Comparison of ENCODE assay signal across 17 mouse cellular contexts in genomic region chr7:112775816-112776215, GRCm38 (mm10).
A peak's percentile ranks its signal among the peaks of the same experiment; 100 is the strongest.
DNase-seq lines count a peak whose midpoint lies in the region; ATAC-seq and TF ChIP-seq lines count a peak whose summit lies in the region.
"Had no signal": no experiment of that assay in that cellular context is flagged by ENCODE, and none has a peak within 500 bp of the region (broad histone marks: within the 10 kb centered on the region; RNA-seq: fewer than 3 reads in every experiment).

No protein-coding gene starts in this region.

- peaks cover 6% of the 10 kb centered on the region; the same call in 1 of the 2 replicates for H3K79me2 ChIP-seq in heart, adult 2 months (replicated peaks; ENCODE audit: control insufficient read depth, insufficient read depth, low read length)
- H3K79me2 ChIP-seq in myocyte (ENCODE audit: control insufficient read depth, insufficient read depth), result peaks cover 96% of the 10 kb centered on the region

- no peak for TF ChIP-seq POLR2A in heart, adult 2 months (IDR thresholded peaks at IDR 0.05; ENCODE audit: insufficient read depth, low read depth, low read length)
- no peak for TF ChIP-seq POLR2A in myocyte (IDR thresholded peaks at IDR 0.05; ENCODE audit: insufficient read length, low read depth)

- H3K27ac ChIP-seq in heart, embryonic 10.5 days, result peak overlapping the region; percentile 77
- H3K27ac ChIP-seq in heart, adult 2 months, result no peak overlapping the region
- peak overlapping the region; percentile 58; the same call in 1 of the 2 replicates for H3K27ac ChIP-seq in midbrain, embryonic 10.5 days (replicated peaks)
- no peak overlapping the region for H3K27ac ChIP-seq in midbrain, postnatal 0 days (ENCODE audit: low read depth, low read length)
- H3K27ac ChIP-seq in hindbrain, embryonic 11.5 days (ENCODE audit: low read depth, low read length), result peak overlapping the region; percentile 42; the same call in 1 of the 2 replicates
- H3K27ac ChIP-seq: forebrain, embryonic 15.5 days; macrophage had no signal

- no peak for DNase-seq in heart, embryonic 10.5 days (ENCODE audit: low spot score)
- no peak for DNase-seq in heart, adult 2 months
- no peak for DNase-seq in midbrain, embryonic 10.5 days (ENCODE audit: low spot score)
- no peak for DNase-seq in midbrain, postnatal 0 days (ENCODE audit: low spot score)
- DNase-seq in hindbrain, embryonic 11.5 days (ENCODE audit: low spot score), result no peak
- DNase-seq in thymus, adult 18-20 months, result no peak
- DNase-seq: adrenal gland, postnatal 14 days; cerebellum, adult 9-10 months; embryo, embryonic 11 days; kidney, postnatal 14 days; layer of hippocampus, postnatal 36 days; lung, adult 18-20 months had no signal

- H3K36me3 ChIP-seq in heart, embryonic 10.5 days, result no peaks in the 10 kb centered on the region
- H3K36me3 ChIP-seq in heart, adult 2 months (ENCODE audit: control insufficient read depth, insufficient read depth, low read length), result peaks cover 2% of the 10 kb centered on the region; the same call in 1 of the 2 replicates
- no peaks in the 10 kb centered on the region for H3K36me3 ChIP-seq in midbrain, embryonic 10.5 days
- H3K36me3 ChIP-seq in midbrain, postnatal 0 days (ENCODE audit: insufficient read depth, low read length), result no peaks in the 10 kb centered on the region
- no peaks in the 10 kb centered on the region for H3K36me3 ChIP-seq in hindbrain, embryonic 11.5 days (ENCODE audit: control insufficient read depth, insufficient read depth, low read length)
- H3K36me3 ChIP-seq in myocyte (ENCODE audit: control insufficient read depth, insufficient read depth), result no peaks in the 10 kb centered on the region
- H3K36me3 ChIP-seq: forebrain, embryonic 15.5 days; hindbrain, embryonic 15.5 days had no signal

- peaks cover 96% of the 10 kb centered on the region for H3K4me1 ChIP-seq in heart, embryonic 10.5 days
- H3K4me1 ChIP-seq in heart, adult 2 months (ENCODE audit: control insufficient read depth, insufficient read depth, low read length), result peaks cover 13% of the 10 kb centered on the region
- peaks cover 59% of the 10 kb centered on the region for H3K4me1 ChIP-seq in midbrain, embryonic 10.5 days
- H3K4me1 ChIP-seq in midbrain, postnatal 0 days (ENCODE audit: insufficient read depth, low read length), result peaks cover 5% of the 10 kb centered on the region; the same call in 1 of the 2 replicates
- peaks cover 13% of the 10 kb centered on the region; the same call in 1 of the 2 replicates for H3K4me1 ChIP-seq in hindbrain, embryonic 11.5 days (replicated peaks; ENCODE audit: control insufficient read depth, insufficient read depth, low read length)

- H3K9ac ChIP-seq in heart, adult 2 months (ENCODE audit: low read depth, low read length), result no peak overlapping the region; the same call in 1 of the 2 replicates
- H3K9ac ChIP-seq in midbrain, postnatal 0 days (replicated peaks; ENCODE audit: low read length, poor library complexity, severe bottlenecking), result no peak overlapping the region
- no peak overlapping the region for H3K9ac ChIP-seq in hindbrain, embryonic 11.5 days (ENCODE audit: low read depth, low read length)
- H3K9ac ChIP-seq: forebrain, embryonic 15.5 days; hindbrain, embryonic 15.5 days had no signal

- H3K4me2 ChIP-seq in midbrain, postnatal 0 days (ENCODE audit: low read depth, low read length, poor library complexity, severe bottlenecking), result no peak overlapping the region
- H3K4me2 ChIP-seq in hindbrain, embryonic 11.5 days (replicated peaks; ENCODE audit: low read depth, low read length), result no peak overlapping the region
- H3K4me2 ChIP-seq in myocyte (ENCODE audit: low read depth), result no peak overlapping the region
- H3K4me2 ChIP-seq: forebrain, embryonic 15.5 days; hindbrain, embryonic 15.5 days had no signal

- no peak for ATAC-seq in midbrain, postnatal 0 days (ENCODE audit: low FRiP score)
- no peak for ATAC-seq in hindbrain, embryonic 11.5 days (ENCODE audit: low FRiP score)
- ATAC-seq: forebrain, embryonic 15.5 days; midbrain, embryonic 16.5 days had no signal

- H3K4me3 ChIP-seq in heart, embryonic 10.5 days, result no peak overlapping the region
- H3K4me3 ChIP-seq in heart, adult 2 months, result no peak overlapping the region
- no peak overlapping the region for H3K4me3 ChIP-seq in midbrain, embryonic 10.5 days
- H3K4me3 ChIP-seq in midbrain, postnatal 0 days (ENCODE audit: low read depth, low read length), result no peak overlapping the region
- no peak overlapping the region for H3K4me3 ChIP-seq in hindbrain, embryonic 11.5 days (ENCODE audit: low read depth, low read length)
- H3K4me3 ChIP-seq in myocyte, result no peak overlapping the region
- H3K4me3 ChIP-seq: forebrain, embryonic 15.5 days; hindbrain, embryonic 15.5 days had no signal

- WGBS in heart, embryonic 10.5 days, result 39% methylated on average over 5 of the region's 5 CpGs
- WGBS in heart, adult 2 months, result 74% methylated on average over 5 of the region's 5 CpGs
- WGBS in midbrain, embryonic 10.5 days, result 68% methylated on average over 5 of the region's 5 CpGs
- 61% methylated on average over 5 of the region's 5 CpGs for WGBS in midbrain, postnatal 0 days
- WGBS in hindbrain, embryonic 11.5 days, result 66% methylated on average over 5 of the region's 5 CpGs

- H3K9me3 ChIP-seq in heart, embryonic 10.5 days, result no peaks in the 10 kb centered on the region
- no peaks in the 10 kb centered on the region for H3K9me3 ChIP-seq in midbrain, embryonic 10.5 days (replicated peaks)
- H3K9me3 ChIP-seq in midbrain, postnatal 0 days (ENCODE audit: low read length), result no peaks in the 10 kb centered on the region
- H3K9me3 ChIP-seq in hindbrain, embryonic 11.5 days (ENCODE audit: control insufficient read depth, low read length), result no peaks in the 10 kb centered on the region
- H3K9me3 ChIP-seq: forebrain, embryonic 15.5 days; hindbrain, embryonic 15.5 days had no signal

- TF ChIP-seq CTCF in heart, adult 2 months (IDR thresholded peaks at IDR 0.05), result no peak
- no peak for TF ChIP-seq CTCF in midbrain, postnatal 0 days (IDR thresholded peaks at IDR 0.05)

- H3ac ChIP-seq in myocyte (ENCODE audit: control insufficient read depth, insufficient read length), result no peak overlapping the region

- TF ChIP-seq EP300 in heart, adult 2 months (IDR thresholded peaks at IDR 0.05; ENCODE audit: insufficient read depth, low read depth, low read length), result no peak

- H3K27me3 ChIP-seq in heart, embryonic 10.5 days (ENCODE audit: insufficient read depth, poor library complexity, severe bottlenecking), result no peaks in the 10 kb centered on the region
- no peaks in the 10 kb centered on the region for H3K27me3 ChIP-seq in heart, adult 2 months (ENCODE audit: control insufficient read depth, insufficient read depth, low read length)
- H3K27me3 ChIP-seq in midbrain, embryonic 10.5 days (ENCODE audit: low read depth, poor library complexity, severe bottlenecking), result no peaks in the 10 kb centered on the region
- H3K27me3 ChIP-seq in midbrain, postnatal 0 days (ENCODE audit: insufficient read depth, low read length), result no peaks in the 10 kb centered on the region
- H3K27me3 ChIP-seq in hindbrain, embryonic 11.5 days (ENCODE audit: control insufficient read depth, insufficient read depth, low read length), result no peaks in the 10 kb centered on the region
- no peaks in the 10 kb centered on the region for H3K27me3 ChIP-seq in myocyte (ENCODE audit: control insufficient read depth, insufficient read depth, insufficient read length)
- H3K27me3 ChIP-seq: forebrain, embryonic 15.5 days; hindbrain, embryonic 15.5 days had no signal

- intact Hi-C loops in heart, adult 2 months (cut with DNase I), result no loop called here

TF ChIP-seq in myocyte, 11 proteins besides CTCF, POLR2A, EP300 and RAD21:
- TF ChIP-seq USF1 (IDR thresholded peaks at IDR 0.05; ENCODE audit: low read depth) (no peak), MAX (IDR thresholded peaks at IDR 0.05; ENCODE audit: low read depth) (no peak), TCF3 (IDR thresholded peaks at IDR 0.05; ENCODE audit: insufficient read length, low read depth) (no peak), REST (IDR thresholded peaks at IDR 0.05; ENCODE audit: insufficient read depth, insufficient read length) (no peak), POLR2AphosphoS2 (IDR thresholded peaks at IDR 0.05; ENCODE audit: insufficient read length, low read depth) (no peak), MYOD1 (IDR thresholded peaks at IDR 0.05; ENCODE audit: control insufficient read depth in 1 of 3, insufficient read length in 2 of 3, low read depth in 2 of 3) (peak in 2 of 3 experiments; percentile 87 to 90), CEBPB (IDR thresholded peaks at IDR 0.05; ENCODE audit: insufficient read depth, poor library complexity, severe bottlenecking) (no peak), SRF (IDR thresholded peaks at IDR 0.05; ENCODE audit: control insufficient read depth, insufficient read length, low read depth) (no peak), TCF12 (IDR thresholded peaks at IDR 0.05; ENCODE audit: insufficient read depth, poor library complexity, severe bottlenecking) (peak; percentile 14), MYOG (IDR thresholded peaks at IDR 0.05; ENCODE audit: control insufficient read depth in 1 of 3, insufficient read depth in 1 of 3, insufficient read length in 2 of 3, low read depth in 2 of 3) (peak; percentile 7 to 86 (median 81)), E2F4 (IDR thresholded peaks at IDR 0.05; ENCODE audit: insufficient read depth) (no peak)

Comparison
In these comparisons a context has a peak if more than half of its experiments do, and no peak if none do; other contexts are left out.
1. H3K27ac ChIP-seq: peak in heart, embryonic 10.5 days (single experiment), midbrain, embryonic 10.5 days (single experiment) and hindbrain, embryonic 11.5 days (single experiment); none in heart, adult 2 months (single experiment) and midbrain, postnatal 0 days (single experiment).